Mouse (Mus musculus): ENCODE measurements around the gene Tmem29. TPM values are rescaled to one million over a fixed set of nuclear protein-coding genes. Genes with fewer than 3 reads are reported as not detected.
"Not testable (repeated sequence)": the region's sequence is repeated elsewhere in the genome, so short reads cannot be mapped to it uniquely, and the experiment has no call there.

Gene Tmem29
- total RNA-seq (2022), result 10 to 100 TPM; 32.3 to 41.7 (median 37.5) TPM

DNA sequence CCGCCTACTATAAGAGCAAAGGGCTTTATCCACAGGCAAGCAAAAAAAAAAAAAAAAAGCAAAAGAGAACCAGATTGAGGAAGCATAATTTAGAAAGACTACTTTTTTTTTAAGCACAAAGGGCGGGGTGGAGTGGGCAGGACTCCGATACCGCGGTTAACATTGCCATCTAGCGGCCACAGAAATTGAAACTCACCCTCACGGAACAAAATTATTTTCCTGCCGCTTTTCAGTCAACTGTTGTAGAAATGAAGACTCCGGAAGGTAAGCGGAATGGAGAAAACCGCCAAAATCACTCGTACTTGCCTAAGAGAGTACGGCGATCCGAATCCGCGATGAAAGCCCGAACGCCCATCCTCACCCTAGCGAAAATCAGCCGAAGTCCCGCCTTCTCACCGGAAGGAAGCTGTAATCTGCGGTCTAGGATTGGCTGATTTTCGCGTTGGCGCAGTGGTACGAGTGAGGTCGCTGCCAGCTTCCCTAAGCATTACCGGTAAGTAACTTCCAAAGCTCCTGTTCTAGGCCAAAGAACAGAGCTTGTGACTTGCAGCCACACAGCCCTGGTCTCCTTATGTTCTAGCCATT is at the start of gene Tmem29:
Gene Tmem29 (minus strand): TSS at position 389 of the 585 bp plus-strand sequence.
- DNase-seq (ENCODE audit: low spot score in 2 of 2), result peak; percentile 88 to 93

GRCm38 (mm10) chrX:150508696-150509095 is 49.7 kb upstream of the Tmem29 start:
- no peak for DNase-seq (ENCODE audit: low spot score in 2 of 2)

- DNase-seq (ENCODE audit: low spot score in 2 of 2), result not testable (repeated sequence)
These were observed 28.9 kb upstream of the Tmem29 start for GRCm38 (mm10) chrX:150487811-150488210.

DNA sequence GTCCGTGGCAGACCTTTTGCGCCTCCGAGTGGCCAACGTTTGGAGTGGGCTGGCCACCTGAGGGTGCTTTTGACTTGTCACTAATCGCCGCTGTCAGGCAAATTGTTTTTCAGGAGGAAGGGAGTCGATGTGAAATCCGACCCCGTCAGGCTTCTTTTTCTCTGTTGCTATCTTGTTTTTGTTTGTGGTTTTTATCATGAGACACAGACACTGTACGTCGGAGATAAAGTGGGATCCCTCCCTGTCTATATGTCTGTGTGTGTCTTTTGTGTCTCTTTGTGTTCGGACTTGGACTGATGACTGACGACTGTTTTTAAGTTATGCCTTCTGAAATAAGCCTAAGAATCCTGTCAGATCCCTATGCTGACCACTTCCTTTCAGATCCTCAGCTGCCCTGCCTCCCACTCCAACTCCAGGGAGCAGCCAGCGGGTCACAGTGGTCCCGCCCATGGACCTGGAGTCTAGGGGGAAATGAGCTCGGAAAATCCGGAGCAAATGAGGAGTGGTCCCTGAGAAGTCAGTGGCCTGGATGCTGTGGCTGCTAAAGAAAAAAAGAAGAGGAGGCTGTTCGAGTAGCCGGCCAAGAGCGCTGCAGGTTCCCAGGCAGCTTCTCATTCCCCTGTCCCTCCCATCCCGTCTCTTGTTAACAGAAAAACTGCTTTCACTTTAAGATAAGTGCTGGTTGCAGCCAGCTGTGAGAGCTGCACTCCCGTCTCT is 27.5 kb upstream of the Tmem29 start:
- not testable (repeated sequence) for DNase-seq (ENCODE audit: low spot score in 2 of 2)

DNA sequence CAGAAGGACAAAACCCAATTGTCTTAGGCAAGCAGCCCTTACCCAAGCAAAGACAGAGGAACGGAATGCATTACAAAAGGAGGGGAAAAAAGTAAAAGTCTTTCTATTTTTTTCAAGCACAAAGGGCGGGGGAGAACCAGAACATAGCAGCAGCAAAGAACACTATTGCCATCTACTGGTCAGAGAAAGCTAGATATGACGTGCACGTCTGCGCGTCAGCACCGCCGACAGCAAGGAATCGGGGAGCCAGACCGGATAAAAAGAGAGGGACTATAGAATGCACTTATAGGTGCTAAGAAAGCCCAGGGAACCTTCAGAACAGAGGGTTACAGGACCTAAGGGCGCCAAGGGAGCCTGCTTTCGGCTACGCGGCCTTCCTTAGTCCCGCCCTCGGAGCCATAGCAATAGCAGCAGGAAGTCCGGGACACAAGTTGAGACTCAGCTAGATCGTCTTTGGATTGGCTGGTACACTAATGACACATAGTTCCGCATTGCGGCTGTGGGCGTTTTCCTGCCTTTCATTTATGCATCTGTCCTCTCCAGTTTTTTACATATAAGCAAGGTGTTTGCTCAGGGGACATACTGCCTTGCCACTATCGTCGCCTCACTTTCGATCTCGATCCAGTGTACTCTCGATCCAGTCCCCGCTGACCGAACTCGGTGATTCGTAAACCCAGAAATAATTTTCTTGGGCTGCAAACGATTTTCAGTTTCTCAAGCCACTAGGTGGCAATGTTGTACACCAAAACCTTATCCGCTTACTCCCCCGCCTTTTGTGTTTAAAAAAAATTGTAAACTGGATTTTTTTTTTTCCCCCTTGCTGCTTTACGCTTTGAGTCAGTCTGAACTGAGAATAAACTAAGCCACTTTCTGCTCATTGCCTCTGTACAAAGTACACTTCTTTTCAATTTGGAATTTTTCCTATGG is 19.2 kb upstream of the Tmem29 start:
- DNase-seq (ENCODE audit: low spot score in 2 of 2), result peak; percentile 82 to 96

- DNase-seq (ENCODE audit: low spot score in 2 of 2), result no peak
These were observed 12.5 kb upstream of the Tmem29 start for GRCm38 (mm10) chrX:150471416-150471815.

- DNase-seq (ENCODE audit: low spot score in 2 of 2), result no peak
These were observed 9.3 kb upstream of the Tmem29 start for GRCm38 (mm10) chrX:150468266-150468665.

DNA sequence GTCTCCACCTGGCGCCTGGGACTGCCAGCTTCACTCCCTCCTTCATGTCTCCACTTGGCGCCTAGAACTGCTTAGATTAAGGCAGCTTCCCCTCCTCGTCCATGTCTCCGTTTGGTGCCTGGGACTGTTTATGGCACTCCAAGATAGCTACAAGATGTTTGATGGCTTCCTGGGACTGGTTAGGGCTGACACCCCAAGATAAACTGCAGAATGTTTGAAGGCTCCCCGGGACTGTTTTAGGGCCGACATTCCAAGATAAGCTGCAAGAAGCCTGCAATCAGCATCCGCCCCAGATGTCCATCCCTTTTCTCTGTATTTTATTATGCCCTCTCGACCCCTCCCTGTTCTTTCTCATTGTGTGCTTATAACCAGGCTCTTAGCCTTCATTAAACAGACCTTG is 7.9 kb upstream of the Tmem29 start:
- DNase-seq (ENCODE audit: low spot score in 2 of 2), result not testable (repeated sequence)

DNA sequence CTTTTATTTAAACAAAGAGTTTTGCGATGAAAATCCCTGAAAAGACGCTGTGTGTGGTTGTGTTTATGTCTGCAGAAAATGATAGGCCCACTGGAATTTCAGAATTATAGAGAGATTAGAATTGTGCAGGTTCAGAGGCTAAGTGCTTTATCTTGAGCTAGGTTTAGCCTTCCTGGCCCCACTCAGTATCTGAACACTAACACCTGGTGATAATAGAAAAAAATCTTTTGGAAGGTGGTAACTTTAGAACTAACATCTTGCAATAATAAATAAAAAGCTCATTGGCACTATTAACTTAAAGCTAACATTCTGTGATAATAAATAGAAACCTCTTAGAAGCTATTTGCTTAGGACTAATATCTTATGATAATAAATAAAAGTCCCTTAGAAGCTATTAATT is 1.2 kb upstream of the Tmem29 start:
- DNase-seq (ENCODE audit: low spot score in 2 of 2), result no peak

GRCm38 (mm10) chrX:150459411-150459927 is 515 bp upstream of the Tmem29 start:
- DNase-seq (ENCODE audit: low spot score in 2 of 2), result no peak

DNA sequence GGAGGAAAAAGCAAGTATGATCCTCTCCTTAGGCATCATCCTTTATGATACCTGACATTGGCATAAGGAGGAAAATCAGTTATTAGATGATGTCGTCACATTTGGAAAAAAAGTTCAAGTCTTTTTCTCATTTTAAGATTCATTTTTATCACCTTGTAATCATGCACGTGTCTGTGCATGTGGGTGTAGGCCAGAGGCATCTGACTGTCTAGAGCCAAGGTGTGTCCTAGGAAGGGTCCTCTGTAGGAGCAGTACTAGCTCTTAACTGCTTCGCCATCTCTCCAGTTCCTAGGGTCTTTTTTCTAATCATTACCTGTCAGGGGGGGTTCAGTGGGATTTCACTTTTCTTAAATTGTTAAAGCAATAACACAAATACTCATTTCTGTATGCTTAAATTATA is 818 bp downstream of the Tmem29 start:
- DNase-seq (ENCODE audit: low spot score in 2 of 2), result no peak

- DNase-seq (ENCODE audit: low spot score in 2 of 2), result peak; percentile 80 to 88
These were observed 18.2 kb downstream of the Tmem29 start for GRCm38 (mm10) chrX:150440505-150441338.

DNA sequence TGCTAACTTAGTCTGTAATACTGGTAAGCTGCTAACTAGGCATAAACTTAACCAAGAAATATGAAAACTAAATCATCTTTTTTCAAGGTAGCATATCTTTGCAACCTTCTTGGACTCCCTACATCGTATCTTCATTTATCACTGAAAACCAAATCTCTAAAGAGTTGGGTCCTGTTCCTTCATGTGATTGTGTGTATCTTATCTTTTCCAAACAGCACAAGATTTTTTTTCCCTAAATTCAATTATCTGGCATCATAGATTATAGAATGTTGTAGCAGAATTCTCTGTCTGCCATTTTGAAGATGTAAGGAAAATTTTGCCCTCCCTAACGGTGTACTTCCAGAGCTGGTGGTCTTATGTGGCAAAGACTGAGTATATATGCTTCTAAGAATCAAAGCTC is 22.6 kb downstream of the Tmem29 start:
- no peak for DNase-seq (ENCODE audit: low spot score in 2 of 2)

GRCm38 (mm10) chrX:150435367-150435766 is 23.6 kb downstream of the Tmem29 start:
- no peak for DNase-seq (ENCODE audit: low spot score in 2 of 2)

GRCm38 (mm10) chrX:150413505-150413904 is 45.4 kb downstream of the Tmem29 start:
- no peak for DNase-seq (ENCODE audit: low spot score in 2 of 2)

Other genes with a start within 250 kb of the Tmem29 start
- 1 to 10 TPM; 1.9 to 4.4 (median 3.7) TPM for gene Alas2, start 88.2 kb upstream of the Tmem29 start, total RNA-seq (2022)
- 1 to 10 TPM in 3 of 4 experiments, under 1 TPM in 1; 0.75 to 1.7 (median 1.4) TPM for gene Pfkfb1, start 129.1 kb upstream of the Tmem29 start, total RNA-seq (2022)
- 10 to 100 TPM; 11.4 to 20.9 (median 15.7) TPM for gene Apex2, start 130.7 kb upstream of the Tmem29 start, total RNA-seq (2022)
- 100 to 1,000 TPM; 150 to 178 (median 165) TPM for gene Tro, start 198.4 kb upstream of the Tmem29 start, total RNA-seq (2022)